Mouse (Mus musculus) heart, embryonic 10.5 days (tissue): Measurements from ENCODE around the gene Iqcd. TPM values are rescaled to one million over a fixed set of nuclear protein-coding genes. Genes with fewer than 3 reads are reported as not detected.
A peak's percentile ranks its signal among the peaks of the same experiment; 100 is the strongest.

Experiments
- DNase-seq: peaks from one replicate; pipeline ENCODE4 v3.0.0-alpha.2; 2017; ENCODE audit warnings: low spot score
- H3K27ac ChIP-seq: fragments of 300-500 bp; sonication (generic); 2 replicates; pipeline ENCODE4 v1.5.1; 2016; ENCODE audit warnings: mild to moderate bottlenecking
- H3K27me3 ChIP-seq: fragments of 300-500 bp; sonication (generic); 2 replicates; pipeline ENCODE4 v1.6.1; 2016; ENCODE audit warnings: mild to moderate bottlenecking; ENCODE audit not compliant: poor library complexity, insufficient read depth, severe bottlenecking
- H3K36me3 ChIP-seq: fragments of 300-500 bp; sonication (generic); 2 replicates; pipeline ENCODE4 v1.6.1; 2016; ENCODE audit warnings: mild to moderate bottlenecking, moderate library complexity
- H3K4me1 ChIP-seq: fragments of 300-500 bp; sonication (generic); 2 replicates; pipeline ENCODE4 v1.6.1; 2016; ENCODE audit warnings: mild to moderate bottlenecking
- H3K4me3 ChIP-seq: fragments of 300-500 bp; sonication (generic); 2 replicates; pipeline ENCODE4 v1.5.1; 2016; ENCODE audit warnings: mild to moderate bottlenecking, moderate library complexity
- H3K9me3 ChIP-seq: fragments of 300-500 bp; sonication (generic); 2 replicates; pipeline ENCODE4 v1.6.1; 2016; ENCODE audit warnings: mild to moderate bottlenecking, moderate library complexity
- WGBS: fragments of 180-500 bp; shearing (Covaris S2); methylation state at CpG from one replicate; pipeline ENCODE4 v1.1.7; 2016; 5-methylcytosine and 5-hydroxymethylcytosine counted together
- polyA plus RNA-seq: library from polyadenylated mRNA; unstranded; fragments of >200 nt; fragmentation: Nextera tagmentation; extraction: Ambion mirVana; gene quantifications from 2 replicates; pipeline ENCODE4 v1.2.1, GENCODE M21; 2016

The Iqcd gene
- polyA plus RNA-seq, 1 experiment from 2014 or later = 0.24 TPM

- WGBS = 61% methylated on average over 10 of the region's 10 CpGs
- no peaks in the 10 kb centered on the region for H3K9me3 ChIP-seq
- no peak overlapping the region for H3K4me3 ChIP-seq
- DNase-seq = no peak
- peaks cover 56% of the 10 kb centered on the region for H3K4me1 ChIP-seq
- H3K27ac ChIP-seq = peak overlapping the region; percentile 67
- peaks cover 40% of the 10 kb centered on the region for H3K36me3 ChIP-seq
- H3K27me3 ChIP-seq = no peaks in the 10 kb centered on the region
Observed at GRCm38 (mm10) chr5:120577935-120578441, 10.8 kb upstream of the Iqcd start.

- no peaks in the 10 kb centered on the region for H3K9me3 ChIP-seq
- peak overlapping the region; percentile 67 for H3K27ac ChIP-seq
- peaks cover 46% of the 10 kb centered on the region for H3K36me3 ChIP-seq
- no peaks in the 10 kb centered on the region for H3K27me3 ChIP-seq
- H3K4me3 ChIP-seq = no peak overlapping the region
- H3K4me1 ChIP-seq = peaks cover 56% of the 10 kb centered on the region
- WGBS = 56% methylated on average over 12 of the region's 12 CpGs
- no peak for DNase-seq
Observed at GRCm38 (mm10) chr5:120578504-120579081, 10.2 kb upstream of the Iqcd start.

GRCm38 (mm10) chr5:120579211-120579897 lies 9.5 kb upstream of the Iqcd start:
- H3K27me3 ChIP-seq = no peaks in the 10 kb centered on the region
- peak overlapping the region; percentile 67 for H3K27ac ChIP-seq
- peaks cover 55% of the 10 kb centered on the region for H3K4me1 ChIP-seq
- 0 out of 2 replicates have a peak overlapping the region, but pooled peaks have one; percentile 8 for H3K4me3 ChIP-seq
- no peak for DNase-seq
- H3K36me3 ChIP-seq = peaks cover 54% of the 10 kb centered on the region
- no peaks in the 10 kb centered on the region for H3K9me3 ChIP-seq
- WGBS = 75% methylated on average over 26 of the region's 26 CpGs

GRCm38 (mm10) chr5:120579898-120580626 lies 8.8 kb upstream of the Iqcd start:
- 91% methylated on average over 26 of the region's 26 CpGs for WGBS
- Histone ChIP-seq H3K4me3 (no peak overlapping the region), H3K27ac (peak overlapping the region; percentile 67), H3K9me3 (no peaks in the 10 kb centered on the region), H3K36me3 (peaks cover 60% of the 10 kb centered on the region), H3K4me1 (peaks cover 53% of the 10 kb centered on the region), H3K27me3 (no peaks in the 10 kb centered on the region)
- no peak for DNase-seq

- H3K27ac ChIP-seq = no peak overlapping the region
- DNase-seq = no peak
- H3K9me3 ChIP-seq = no peaks in the 10 kb centered on the region
- H3K36me3 ChIP-seq = peaks cover 62% of the 10 kb centered on the region
- peaks cover 56% of the 10 kb centered on the region for H3K4me1 ChIP-seq
- 64% methylated on average over 9 of the region's 9 CpGs for WGBS
- no peak overlapping the region for H3K4me3 ChIP-seq
- no peaks in the 10 kb centered on the region for H3K27me3 ChIP-seq
Observed at GRCm38 (mm10) chr5:120582002-120582401, 6.8 kb upstream of the Iqcd start.

GRCm38 (mm10) chr5:120583511-120583910 lies 5.3 kb upstream of the Iqcd start:
- Histone ChIP-seq H3K9me3 (no peaks in the 10 kb centered on the region), H3K4me1 (peaks cover 57% of the 10 kb centered on the region), H3K27ac (no peak overlapping the region), H3K36me3 (peaks cover 53% of the 10 kb centered on the region), H3K4me3 (no peak overlapping the region), H3K27me3 (no peaks in the 10 kb centered on the region)
- no peak for DNase-seq
- 93% methylated on average over 4 of the region's 4 CpGs for WGBS

- Histone ChIP-seq H3K36me3 (peaks cover 48% of the 10 kb centered on the region), H3K27me3 (no peaks in the 10 kb centered on the region), H3K27ac (no peak overlapping the region), H3K4me1 (peaks cover 47% of the 10 kb centered on the region), H3K9me3 (no peaks in the 10 kb centered on the region), H3K4me3 (no peak overlapping the region)
- no peak for DNase-seq
- WGBS = 51% methylated on average over 15 of the region's 15 CpGs
Observed at GRCm38 (mm10) chr5:120584968-120585367, 3.8 kb upstream of the Iqcd start.

GRCm38 (mm10) chr5:120586741-120587615 lies 1.8 kb upstream of the Iqcd start:
- H3K27ac ChIP-seq = peak overlapping the region; percentile 91
- peaks cover 29% of the 10 kb centered on the region for H3K36me3 ChIP-seq
- WGBS = 6% methylated on average over 17 of the region's 17 CpGs
- DNase-seq = no peak
- peaks cover 37% of the 10 kb centered on the region for H3K4me1 ChIP-seq
- H3K4me3 ChIP-seq = peak overlapping the region; percentile 90
- H3K9me3 ChIP-seq = no peaks in the 10 kb centered on the region
- no peaks in the 10 kb centered on the region for H3K27me3 ChIP-seq

- Histone ChIP-seq H3K9me3 (no peaks in the 10 kb centered on the region), H3K36me3 (peaks cover 25% of the 10 kb centered on the region), H3K4me1 (peaks cover 34% of the 10 kb centered on the region), H3K4me3 (peak overlapping the region; percentile 90), H3K27me3 (no peaks in the 10 kb centered on the region), H3K27ac (peak overlapping the region; percentile 91)
- DNase-seq = no peak
- 20% methylated on average over 9 of the region's 9 CpGs for whole genome bisulfite sequencing
Observed at GRCm38 (mm10) chr5:120587616-120587926, 1.2 kb upstream of the Iqcd start.

- H3K4me3 ChIP-seq = peak overlapping the region; percentile 90
- no peaks in the 10 kb centered on the region for H3K9me3 ChIP-seq
- no peak for DNase-seq
- peak overlapping the region; percentile 91 for H3K27ac ChIP-seq
- no peaks in the 10 kb centered on the region for H3K27me3 ChIP-seq
- peaks cover 34% of the 10 kb centered on the region for H3K4me1 ChIP-seq
- WGBS = under 1% methylated on average over 29 of the region's 29 CpGs
- H3K36me3 ChIP-seq = peaks cover 21% of the 10 kb centered on the region
Observed at GRCm38 (mm10) chr5:120587940-120588568, 762 bp upstream of the Iqcd start.

GRCm38 (mm10) chr5:120590356-120591010 lies 1.7 kb downstream of the Iqcd start:
- H3K4me1 ChIP-seq = peaks cover 28% of the 10 kb centered on the region
- H3K9me3 ChIP-seq = no peaks in the 10 kb centered on the region
- 66% methylated on average over 16 of the region's 16 CpGs for WGBS
- no peak for DNase-seq
- H3K27me3 ChIP-seq = peaks cover 1% of the 10 kb centered on the region
- no peaks in the 10 kb centered on the region for H3K36me3 ChIP-seq
- no peak overlapping the region for H3K4me3 ChIP-seq
- no peak overlapping the region for H3K27ac ChIP-seq

GRCm38 (mm10) chr5:120592141-120592540 lies 3.3 kb downstream of the Iqcd start:
- no peak for DNase-seq
- 57% methylated on average over 7 of the region's 7 CpGs for WGBS
- H3K27me3 ChIP-seq = peaks cover 15% of the 10 kb centered on the region
- H3K9me3 ChIP-seq = no peaks in the 10 kb centered on the region
- H3K27ac ChIP-seq = no peak overlapping the region
- H3K4me1 ChIP-seq = peaks cover 19% of the 10 kb centered on the region
- H3K36me3 ChIP-seq = no peaks in the 10 kb centered on the region
- H3K4me3 ChIP-seq = no peak overlapping the region
